Comparison of ENCODE assay signal across 15 mouse cellular contexts in genomic region chr2:32238708-32239435, GRCm38 (mm10).
"Had no signal": no experiment of that assay in that cellular context is flagged by ENCODE, and none has a peak within 500 bp of the region (broad histone marks: within the 10 kb centered on the region; RNA-seq: fewer than 3 reads in every experiment).

No protein-coding gene starts in this region.

- H3K27me3 ChIP-seq: neural tube, embryonic 15.5 days; stomach, embryonic 15.5 days had no signal

- H3K27ac ChIP-seq: neural tube, embryonic 15.5 days; stomach, embryonic 15.5 days; stomach, postnatal 0 days had no signal

- H3K9me3 ChIP-seq: neural tube, embryonic 15.5 days; stomach, embryonic 15.5 days had no signal

- H3K9ac ChIP-seq: stomach, embryonic 15.5 days had no signal

- DNase-seq: retina, postnatal 1 day; right cerebral cortex, adult 18-20 months; right cerebral cortex, postnatal 14 days; right cerebral cortex, postnatal 25 days; right cerebral cortex, postnatal 4 days; spleen, adult 18-20 months; thymus, adult 18-20 months; thymus, adult 2 months; thymus, postnatal 14 days; thymus, postnatal 25 days; thymus, postnatal 36 days; thymus, postnatal 4 days had no signal

- H3K4me3 ChIP-seq: neural tube, embryonic 15.5 days; stomach, embryonic 15.5 days had no signal
